Mouse (Mus musculus) heart, adult 2 months (tissue): ENCODE results near the gene Ramp2.
A peak's percentile ranks its signal among the peaks of the same experiment; 100 is the strongest.

Source experiments
- CTCF ChIP-seq: fragments of 200-600 bp; IDR thresholded peaks from 2 replicates; pipeline ENCODE4 v1.8.1; 2022; ENCODE audit warnings: antibody characterized with exemption, mild to moderate bottlenecking, moderate library complexity
- POLR2A ChIP-seq: fragments of 200-500 bp; IDR thresholded peaks from 2 replicates; pipeline ENCODE4 v1.6.1; 2011; ENCODE audit warnings: mild to moderate bottlenecking, low read depth, low read length, control low read depth; ENCODE audit not compliant: insufficient read depth

GRCm38 (mm10) chr11:101300881-101301280 lies 55.1 kb downstream of the Ramp2 start:
- TF ChIP-seq CTCF (peak; percentile 26), POLR2A (no peak)
